Mouse (Mus musculus) midbrain, embryonic 13.5 days (tissue): ENCODE results near the gene Sgo2a. TPM values are rescaled to one million over a fixed set of nuclear protein-coding genes. Genes with fewer than 3 reads are reported as not detected.

ENCODE experiments used
- ATAC-seq: fragments of 200-750 bp; cut with Nextera tagmentation; 2 replicates; pipeline ENCODE4 v1.8.0; 2017; ENCODE audit warnings: mild to moderate bottlenecking, moderate TSS enrichment, moderate library complexity
- H3K27ac ChIP-seq: fragments of 300-500 bp; sonication (generic); 2 replicates; pipeline ENCODE4 v1.5.1; 2015; ENCODE audit warnings: inconsistent platforms, mild to moderate bottlenecking, moderate library complexity
- H3K27me3 ChIP-seq: fragments of 300-500 bp; sonication (generic); 2 replicates; pipeline ENCODE4 v1.6.1; 2015; ENCODE audit warnings: mild to moderate bottlenecking, inconsistent platforms
- H3K36me3 ChIP-seq: fragments of 300-500 bp; sonication (generic); 2 replicates; pipeline ENCODE4 v1.6.1; 2015; ENCODE audit warnings: mild to moderate bottlenecking, inconsistent platforms
- H3K4me1 ChIP-seq: fragments of 300-500 bp; sonication (generic); replicated peaks from 2 replicates; pipeline ENCODE4 v1.6.1; 2015; ENCODE audit warnings: inconsistent platforms
- H3K4me2 ChIP-seq: fragments of 300-500 bp; sonication (generic); replicated peaks from 2 replicates; pipeline ENCODE4 v1.6.1; 2015; ENCODE audit warnings: moderate library complexity, mild to moderate bottlenecking, inconsistent platforms
- H3K4me3 ChIP-seq: fragments of 300-500 bp; sonication (generic); replicated peaks from 2 replicates; pipeline ENCODE4 v1.5.1; 2015; ENCODE audit warnings: mild to moderate bottlenecking, inconsistent platforms
- H3K9ac ChIP-seq: fragments of 300-500 bp; sonication (generic); replicated peaks from 2 replicates; pipeline ENCODE4 v1.6.1; 2015; ENCODE audit warnings: mild to moderate bottlenecking, inconsistent platforms
- H3K9me3 ChIP-seq: fragments of 300-500 bp; sonication (generic); 2 replicates; pipeline ENCODE4 v1.6.1; 2016; ENCODE audit warnings: mild to moderate bottlenecking, inconsistent platforms
- WGBS: fragments of 180-500 bp; shearing (Covaris S2); methylation state at CpG from one replicate; pipeline ENCODE4 v1.1.7; 2015; 5-methylcytosine and 5-hydroxymethylcytosine counted together
- polyA plus RNA-seq: library from polyadenylated mRNA; unstranded; fragments of >200 nt; fragmentation: Nextera tagmentation; extraction: Ambion mirVana; gene quantifications from 2 replicates; pipeline ENCODE4 v1.2.1, GENCODE M21; 2015

Gene Sgo2a
- 8.4 and 8.5 TPM in 2 replicates for polyA plus RNA-seq

DNA sequence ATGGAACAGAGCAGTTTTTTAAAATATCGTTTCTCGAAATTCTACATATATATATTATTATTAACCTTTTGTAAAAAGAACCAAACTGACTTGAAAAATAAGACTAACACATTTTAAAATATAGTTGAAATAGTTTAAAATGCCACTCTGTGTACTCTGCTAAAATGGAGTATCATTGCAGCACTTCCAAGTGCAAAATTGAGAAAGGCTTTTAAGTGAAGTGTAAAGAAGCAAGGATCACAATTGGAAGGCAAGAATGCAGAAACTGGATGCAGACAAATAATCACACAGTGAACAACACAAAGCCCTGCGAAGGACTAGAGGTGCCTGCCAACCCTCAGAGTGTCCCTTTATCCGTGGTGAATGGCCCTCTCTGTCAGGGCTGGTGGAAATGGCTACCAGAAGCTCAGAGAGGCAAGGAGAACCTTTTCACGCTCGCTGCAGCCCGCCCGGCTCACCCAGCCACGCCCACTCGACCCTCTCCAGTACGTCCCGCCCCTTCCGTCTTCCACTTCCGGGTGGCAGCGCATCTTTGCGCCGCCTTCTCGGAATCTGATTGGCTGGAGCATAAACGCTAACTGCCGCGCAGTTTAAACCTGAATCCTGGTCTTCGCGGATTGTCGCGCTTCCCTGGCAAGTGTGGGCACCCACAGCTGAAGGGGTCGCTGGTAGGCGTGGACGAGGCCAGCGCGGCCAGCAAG lies at the start of gene Sgo2a:
Gene Sgo2a, plus strand, starts transcription at position 540 of the 701 bp plus-strand sequence.
- peak within 1 kb of the TSS; percentile 72 for H3K9ac ChIP-seq

DNA sequence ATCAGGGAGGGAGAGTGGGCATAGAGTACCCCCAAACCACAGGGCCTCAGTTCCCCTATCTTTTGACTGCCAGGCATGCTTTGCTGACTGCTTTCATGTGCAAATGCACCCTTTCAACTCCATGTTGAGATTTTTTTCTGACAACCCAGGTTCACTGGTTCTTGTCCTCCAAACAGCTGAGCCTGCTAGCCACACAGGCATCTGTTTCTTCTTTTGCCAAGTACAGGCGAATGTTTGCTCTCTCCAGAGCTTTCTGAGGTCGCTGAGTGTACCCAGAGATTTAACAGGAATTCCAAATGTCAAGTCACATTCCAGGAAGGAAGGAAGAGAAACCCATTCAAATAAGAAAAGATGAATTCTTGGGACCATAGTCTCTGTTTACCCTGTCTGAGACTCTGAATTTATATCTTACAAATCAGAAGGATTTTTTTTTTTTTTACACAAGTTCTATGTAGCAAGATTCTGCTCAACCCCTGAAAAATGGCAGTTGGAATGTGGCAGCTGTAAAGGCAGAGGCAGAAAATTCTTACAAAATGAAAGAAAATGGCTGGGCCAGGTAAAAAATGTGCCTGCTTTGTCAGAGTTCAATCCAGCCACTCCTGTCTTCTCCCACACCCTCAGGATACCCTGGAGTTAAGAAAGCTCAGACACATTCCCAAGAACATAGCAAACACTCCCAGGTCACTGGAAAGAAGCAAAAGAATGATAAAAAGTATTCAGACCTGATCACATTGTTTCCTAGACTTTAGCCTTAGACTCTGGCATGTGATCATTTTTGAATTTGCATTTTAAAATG lies 48.0 kb upstream of the Sgo2a start:
- H3K4me1 ChIP-seq: peaks cover 18% of the 10 kb centered on the region
- no peaks in the 10 kb centered on the region for H3K27me3 ChIP-seq
- WGBS: 20% methylated on average over 2 of the region's 2 CpGs
- H3K9ac ChIP-seq: no peak overlapping the region
- H3K4me2 ChIP-seq: no peak overlapping the region
- no peak overlapping the region for H3K27ac ChIP-seq
- H3K9me3 ChIP-seq: no peaks in the 10 kb centered on the region
- H3K4me3 ChIP-seq: no peak overlapping the region
- ATAC-seq: no peak
- peaks cover 31% of the 10 kb centered on the region for H3K36me3 ChIP-seq

More for the DNA sequence above, at the start of gene Sgo2a:
- Histone ChIP-seq H3K27me3 (no peaks in the 10 kb centered on the region), H3K4me1 (peaks cover 20% of the 10 kb centered on the region), H3K36me3 (no peaks in the 10 kb centered on the region), H3K4me2 (peak within 1 kb of the TSS; percentile 90), H3K9me3 (no peaks in the 10 kb centered on the region), H3K4me3 (peak within 1 kb of the TSS; percentile 89), H3K27ac (peak within 1 kb of the TSS; percentile 88)
- WGBS: 7% methylated on average over 30 of the region's 30 CpGs
- ATAC-seq: peak; percentile 99

- 8% methylated on average over 1 of the region's 1 CpGs for WGBS
- no peak for ATAC-seq
- Histone ChIP-seq H3K27ac (no peak overlapping the region), H3K9ac (no peak overlapping the region), H3K36me3 (peaks cover 23% of the 10 kb centered on the region), H3K4me2 (no peak overlapping the region), H3K4me1 (peaks cover 22% of the 10 kb centered on the region), H3K4me3 (no peak overlapping the region), H3K9me3 (no peaks in the 10 kb centered on the region), H3K27me3 (no peaks in the 10 kb centered on the region)
These were observed 46.6 kb upstream of the Sgo2a start for GRCm38 (mm10) chr1:57949195-57949594.

GRCm38 (mm10) chr1:57949716-57950115 lies 46.1 kb upstream of the Sgo2a start:
- Histone ChIP-seq H3K27ac (no peak overlapping the region), H3K27me3 (no peaks in the 10 kb centered on the region), H3K4me1 (peaks cover 22% of the 10 kb centered on the region), H3K9me3 (no peaks in the 10 kb centered on the region), H3K4me3 (no peak overlapping the region), H3K9ac (no peak overlapping the region), H3K36me3 (peaks cover 23% of the 10 kb centered on the region), H3K4me2 (no peak overlapping the region)
- ATAC-seq: no peak
- 58% methylated on average over 5 of the region's 5 CpGs for WGBS

DNA sequence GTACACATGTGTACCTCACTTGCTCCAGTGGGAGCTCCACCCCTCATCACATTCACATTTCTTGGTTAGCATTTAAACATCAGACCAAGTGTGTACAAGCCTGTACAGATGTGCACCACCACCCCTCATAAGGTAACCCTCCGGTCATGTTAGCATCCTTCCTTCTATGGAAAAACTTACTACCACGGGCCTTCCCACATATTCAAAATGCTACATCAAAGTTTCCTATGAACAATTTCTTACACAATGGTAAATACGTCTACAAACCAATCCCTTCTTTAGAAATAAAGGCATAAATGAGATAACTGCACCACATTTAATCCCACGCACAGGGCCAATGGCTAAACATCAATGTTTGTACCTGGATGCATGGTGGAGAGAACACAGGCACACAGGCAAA lies 43.3 kb upstream of the Sgo2a start:
- Histone ChIP-seq H3K4me3 (no peak overlapping the region), H3K36me3 (peaks cover 28% of the 10 kb centered on the region), H3K4me2 (no peak overlapping the region), H3K9ac (no peak overlapping the region), H3K27me3 (no peaks in the 10 kb centered on the region), H3K9me3 (no peaks in the 10 kb centered on the region), H3K27ac (no peak overlapping the region; the same call in 1 of the 2 replicates), H3K4me1 (peaks cover 19% of the 10 kb centered on the region)
- WGBS: 95% methylated on average over 4 of the region's 4 CpGs
- ATAC-seq: no peak

- Histone ChIP-seq H3K4me3 (no peak overlapping the region), H3K27me3 (no peaks in the 10 kb centered on the region), H3K4me1 (peaks cover 10% of the 10 kb centered on the region; the same call in 1 of the 2 replicates), H3K4me2 (no peak overlapping the region), H3K9ac (no peak overlapping the region), H3K36me3 (peaks cover 32% of the 10 kb centered on the region), H3K9me3 (no peaks in the 10 kb centered on the region), H3K27ac (no peak overlapping the region)
- no peak for ATAC-seq
- WGBS: 81% methylated on average over 16 of the region's 16 CpGs
These were observed 42.0 kb upstream of the Sgo2a start for GRCm38 (mm10) chr1:57953586-57954375.

GRCm38 (mm10) chr1:57954376-57954765 lies 41.4 kb upstream of the Sgo2a start:
- ATAC-seq: no peak
- Histone ChIP-seq H3K9ac (no peak overlapping the region), H3K4me1 (peaks cover 10% of the 10 kb centered on the region; the same call in 1 of the 2 replicates), H3K36me3 (peaks cover 38% of the 10 kb centered on the region), H3K27ac (no peak overlapping the region), H3K4me2 (no peak overlapping the region), H3K4me3 (no peak overlapping the region), H3K9me3 (no peaks in the 10 kb centered on the region), H3K27me3 (no peaks in the 10 kb centered on the region)
- WGBS: 90% methylated on average over 5 of the region's 5 CpGs

DNA sequence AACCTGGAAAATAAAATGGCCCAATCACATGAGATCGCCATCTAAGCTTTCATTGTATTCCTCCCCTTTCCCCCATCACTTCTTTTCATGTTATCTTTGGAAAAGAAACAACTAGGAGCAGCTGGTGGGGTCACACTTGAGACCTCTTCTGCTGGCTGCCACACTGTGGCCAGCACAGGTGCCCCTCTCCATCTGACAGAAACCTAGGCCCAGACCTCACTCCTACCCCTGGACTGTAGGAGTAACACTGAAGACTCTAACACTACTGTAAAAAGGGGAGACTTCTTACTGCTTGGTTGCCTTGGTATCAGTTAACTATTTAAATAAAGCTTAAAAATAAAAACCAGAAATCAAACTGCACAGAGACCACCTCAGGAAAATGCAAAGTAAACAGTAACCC lies 40.0 kb upstream of the Sgo2a start:
- no peak overlapping the region for H3K9ac ChIP-seq
- H3K9me3 ChIP-seq: no peaks in the 10 kb centered on the region
- no peaks in the 10 kb centered on the region for H3K27me3 ChIP-seq
- no peak for ATAC-seq
- H3K4me1 ChIP-seq: peaks cover 10% of the 10 kb centered on the region; the same call in 1 of the 2 replicates
- no peak overlapping the region for H3K4me2 ChIP-seq
- 80% methylated on average over 1 of the region's 1 CpGs for WGBS
- peaks cover 45% of the 10 kb centered on the region for H3K36me3 ChIP-seq
- H3K4me3 ChIP-seq: no peak overlapping the region
- no peak overlapping the region for H3K27ac ChIP-seq

- peak; percentile 98 for ATAC-seq
- peak overlapping the region; percentile 83 for H3K9ac ChIP-seq
- under 1% methylated on average over 64 of the region's 65 CpGs for WGBS
These were observed 26.2 kb upstream of the Sgo2a start for GRCm38 (mm10) chr1:57969327-57970271.

GRCm38 (mm10) chr1:57971588-57971987 lies 24.2 kb upstream of the Sgo2a start:
- Histone ChIP-seq H3K27me3 (no peaks in the 10 kb centered on the region), H3K36me3 (no peaks in the 10 kb centered on the region), H3K4me2 (no peak overlapping the region), H3K27ac (no peak overlapping the region), H3K9ac (no peak overlapping the region), H3K9me3 (no peaks in the 10 kb centered on the region), H3K4me3 (no peak overlapping the region), H3K4me1 (peaks cover 12% of the 10 kb centered on the region)
- 84% methylated on average over 2 of the region's 2 CpGs for WGBS
- ATAC-seq: no peak

More at GRCm38 (mm10) chr1:57969327-57970271, 26.2 kb upstream of the Sgo2a start:
- Histone ChIP-seq H3K9me3 (no peaks in the 10 kb centered on the region), H3K4me1 (peaks cover 12% of the 10 kb centered on the region), H3K4me3 (peak overlapping the region; percentile 74), H3K36me3 (peaks cover 6% of the 10 kb centered on the region), H3K27ac (peak overlapping the region; percentile 84), H3K27me3 (no peaks in the 10 kb centered on the region), H3K4me2 (peak overlapping the region; percentile 81)

DNA sequence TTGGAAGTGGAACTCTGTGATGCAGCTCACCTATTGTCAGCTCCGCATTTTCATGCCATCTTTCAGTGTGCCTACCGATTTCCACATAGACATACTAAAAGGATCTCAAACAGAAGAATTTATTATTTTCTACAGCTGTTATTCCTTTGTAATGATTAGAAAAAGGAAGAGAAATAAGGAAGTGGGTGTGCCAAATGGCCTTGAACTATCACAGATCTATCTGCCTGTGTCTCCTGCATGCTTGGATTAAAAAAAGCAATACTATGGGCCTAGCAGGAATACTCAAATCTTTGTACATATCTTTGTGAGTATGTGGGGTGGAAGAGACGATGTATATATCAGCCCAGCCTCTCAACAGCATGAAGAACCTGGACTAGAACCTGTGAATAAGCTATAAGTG lies 18.9 kb upstream of the Sgo2a start:
- Histone ChIP-seq H3K36me3 (no peaks in the 10 kb centered on the region), H3K27me3 (no peaks in the 10 kb centered on the region), H3K9me3 (no peaks in the 10 kb centered on the region), H3K9ac (no peak overlapping the region), H3K4me1 (no peaks in the 10 kb centered on the region), H3K4me3 (no peak overlapping the region), H3K4me2 (no peak overlapping the region), H3K27ac (no peak overlapping the region)
- 95% methylated on average over 3 of the region's 3 CpGs for WGBS
- no peak for ATAC-seq
